Mouse (Mus musculus) megakaryocyte-erythroid progenitor cell, adult 5-6 weeks (primary cell): ENCODE results near the gene Mrpl49. TPM values are rescaled to one million over a fixed set of nuclear protein-coding genes. Genes with fewer than 3 reads are reported as not detected.
"Not testable (repeated sequence)": the region's sequence is repeated elsewhere in the genome, so short reads cannot be mapped to it uniquely, and the experiment has no call there.

Experiments used
- ATAC-seq: replicated peaks from 2 replicates; pipeline ENCODE4 v1.8.0; 2016; ENCODE audit warnings: mild to moderate bottlenecking, inconsistent platforms; ENCODE audit not compliant: severe bottlenecking, poor library complexity, low FRiP score, low TSS enrichment
- total RNA-seq, 2 experiments: library from RNA; stranded (forward) in 1 of 2; stranded (reverse) in 1 of 2; fragments of 200-1000, 215-1000 nt in 1 of 2; fragments of >200 nt in 1 of 2; fragmentation: Nextera tagmentation in 1 of 2; gene quantifications; 2 replicates each; pipeline ENCODE4 v1.2.3; 2014 to 2017

Mrpl49 gene
- total RNA-seq, 2 experiments from 2014 or later: 33.6 to 64.1 TPM

- ATAC-seq: not testable (repeated sequence)
Observed at GRCm38 (mm10) chr19:6044102-6044501, 13.5 kb downstream of the Mrpl49 start.

- no peak for ATAC-seq
Observed at GRCm38 (mm10) chr19:6042293-6042692, 15.3 kb downstream of the Mrpl49 start.

- no peak for ATAC-seq
Observed at GRCm38 (mm10) chr19:6040002-6040401, 17.6 kb downstream of the Mrpl49 start.

GRCm38 (mm10) chr19:6038326-6038725 is 19.3 kb downstream of the Mrpl49 start:
- ATAC-seq: no peak

- no peak for ATAC-seq
Observed at GRCm38 (mm10) chr19:6037695-6038094, 19.9 kb downstream of the Mrpl49 start.

GRCm38 (mm10) chr19:6035966-6036585 is 21.5 kb downstream of the Mrpl49 start:
- no peak for ATAC-seq

GRCm38 (mm10) chr19:6030520-6031280 is 26.9 kb downstream of the Mrpl49 start:
- ATAC-seq: no peak

GRCm38 (mm10) chr19:6029426-6029825 is 28.2 kb downstream of the Mrpl49 start:
- no peak for ATAC-seq

- no peak for ATAC-seq
Observed at GRCm38 (mm10) chr19:6028991-6029390, 28.6 kb downstream of the Mrpl49 start.

GRCm38 (mm10) chr19:6023930-6024329 is 33.7 kb downstream of the Mrpl49 start:
- ATAC-seq: no peak

GRCm38 (mm10) chr19:6023059-6023458 is 34.5 kb downstream of the Mrpl49 start:
- no peak for ATAC-seq

- no peak for ATAC-seq
Observed at GRCm38 (mm10) chr19:6020276-6020675, 37.3 kb downstream of the Mrpl49 start.

GRCm38 (mm10) chr19:6018142-6019089 is 39.2 kb downstream of the Mrpl49 start:
- ATAC-seq: peak; percentile 46

- no peak for ATAC-seq
Observed at GRCm38 (mm10) chr19:6016532-6016931, 41.1 kb downstream of the Mrpl49 start.

GRCm38 (mm10) chr19:6015511-6016315 is 41.9 kb downstream of the Mrpl49 start, which contains the start of gene Capn1:
Capn1 (minus strand) TSS chr19:6015897.
- ATAC-seq: peak; percentile 76

GRCm38 (mm10) chr19:6014991-6015510 is 42.5 kb downstream of the Mrpl49 start:
- peak; percentile 82 for ATAC-seq

- no peak for ATAC-seq
Observed at GRCm38 (mm10) chr19:6013691-6014090, 43.9 kb downstream of the Mrpl49 start.

GRCm38 (mm10) chr19:6009137-6009536 is 48.4 kb downstream of the Mrpl49 start:
- ATAC-seq: no peak

GRCm38 (mm10) chr19:6007013-6007412 is 50.6 kb downstream of the Mrpl49 start:
- ATAC-seq: no peak
